Mouse (Mus musculus) thymus, adult 2 months (tissue): ENCODE data around the gene Ankrd13b. TPM values are rescaled to one million over a fixed set of nuclear protein-coding genes. Genes with fewer than 3 reads are reported as not detected.

Experiments used
- DNase-seq: peaks from one replicate; pipeline ENCODE4 v3.0.0; 2021
- H3K27ac ChIP-seq: fragments of 200-500 bp; 2 replicates; pipeline ENCODE4 v1.5.1; 2012; ENCODE audit warnings: low read length, control low read depth; ENCODE audit not compliant: control insufficient read depth, insufficient read depth
- H3K27me3 ChIP-seq: fragments of 200-500 bp; 2 replicates; pipeline ENCODE4 v1.6.1; 2012; ENCODE audit warnings: mild to moderate bottlenecking, low read length, moderate library complexity, mixed read lengths; ENCODE audit not compliant: control insufficient read depth, insufficient read depth
- H3K36me3 ChIP-seq: fragments of 200-500 bp; 2 replicates; pipeline ENCODE4 v1.6.1; 2012; ENCODE audit warnings: mild to moderate bottlenecking, low read length, moderate library complexity; ENCODE audit not compliant: control insufficient read depth, insufficient read depth
- H3K4me1 ChIP-seq: fragments of 200-500 bp; replicated peaks from 2 replicates; pipeline ENCODE4 v1.6.1; 2012; ENCODE audit warnings: low read length; ENCODE audit not compliant: control insufficient read depth, insufficient read depth
- H3K4me3 ChIP-seq: fragments of 200-500 bp; 2 replicates; pipeline ENCODE4 v1.5.1; 2012; ENCODE audit warnings: mild to moderate bottlenecking, low read length, control low read depth, moderate library complexity; ENCODE audit not compliant: control insufficient read depth, insufficient read depth
- CTCF ChIP-seq: fragments of 200-500 bp; IDR thresholded peaks from 2 replicates; pipeline ENCODE4 v1.5.1; 2012; ENCODE audit warnings: mild to moderate bottlenecking, control low read depth, low read length, moderate library complexity, borderline replicate concordance; ENCODE audit not compliant: control insufficient read depth, poor library complexity, insufficient read depth; ENCODE audit errors: extremely low read depth
- POLR2A ChIP-seq: fragments of 200-500 bp; IDR thresholded peaks from 2 replicates; pipeline ENCODE4 v1.6.1; 2012; ENCODE audit warnings: mild to moderate bottlenecking, low read length, control low read depth, moderate library complexity; ENCODE audit not compliant: control insufficient read depth, poor library complexity, insufficient read depth; ENCODE audit errors: extremely low read depth
- WGBS: fragments of 180-500 bp; shearing (Covaris S2); methylation state at CpG from one replicate; pipeline ENCODE4 v1.1.7; 2018; 5-methylcytosine and 5-hydroxymethylcytosine counted together
- polyA plus RNA-seq: library from polyadenylated mRNA; depleted of rRNA; stranded (reverse); fragments of >200 nt; gene quantifications from 2 replicates; pipeline ENCODE4 v1.2.3, GENCODE M21; 2012

Gene Ankrd13b
- polyA plus RNA-seq, 1 experiment = 47.4 TPM

GRCm38 (mm10) chr11:77502481-77502880, 13.0 kb upstream of the Ankrd13b start:
- Histone ChIP-seq H3K4me3 (no peak overlapping the region), H3K27ac (no peak overlapping the region), H3K27me3 (no peaks in the 10 kb centered on the region), H3K36me3 (peaks cover 28% of the 10 kb centered on the region), H3K4me1 (no peaks in the 10 kb centered on the region; the same call in none of the 2 replicates)
- DNase-seq = no peak
- TF ChIP-seq CTCF = no peak
- TF ChIP-seq POLR2A = no peak
- 95% methylated on average over 6 of the region's 6 CpGs for WGBS

GRCm38 (mm10) chr11:77501971-77502370, 12.5 kb upstream of the Ankrd13b start:
- DNase-seq = no peak
- peaks cover 28% of the 10 kb centered on the region for H3K36me3 ChIP-seq
- WGBS = 97% methylated on average over 4 of the region's 4 CpGs
- H3K27me3 ChIP-seq = no peaks in the 10 kb centered on the region
- H3K4me1 ChIP-seq = peaks cover 4% of the 10 kb centered on the region
- H3K4me3 ChIP-seq = no peak overlapping the region
- no peak overlapping the region for H3K27ac ChIP-seq
- TF ChIP-seq CTCF (no peak), POLR2A (no peak)

- Histone ChIP-seq H3K27ac (no peak overlapping the region), H3K4me3 (no peak overlapping the region), H3K4me1 (peaks cover 4% of the 10 kb centered on the region), H3K27me3 (no peaks in the 10 kb centered on the region), H3K36me3 (peaks cover 23% of the 10 kb centered on the region)
- peak; percentile 74 for DNase-seq
- 25% methylated on average over 5 of the region's 5 CpGs for WGBS
- TF ChIP-seq CTCF (peak; percentile 75; the same call in 1 of the 2 replicates), POLR2A (no peak)
These were observed 11.9 kb upstream of the Ankrd13b start for GRCm38 (mm10) chr11:77501392-77501791.

DNA sequence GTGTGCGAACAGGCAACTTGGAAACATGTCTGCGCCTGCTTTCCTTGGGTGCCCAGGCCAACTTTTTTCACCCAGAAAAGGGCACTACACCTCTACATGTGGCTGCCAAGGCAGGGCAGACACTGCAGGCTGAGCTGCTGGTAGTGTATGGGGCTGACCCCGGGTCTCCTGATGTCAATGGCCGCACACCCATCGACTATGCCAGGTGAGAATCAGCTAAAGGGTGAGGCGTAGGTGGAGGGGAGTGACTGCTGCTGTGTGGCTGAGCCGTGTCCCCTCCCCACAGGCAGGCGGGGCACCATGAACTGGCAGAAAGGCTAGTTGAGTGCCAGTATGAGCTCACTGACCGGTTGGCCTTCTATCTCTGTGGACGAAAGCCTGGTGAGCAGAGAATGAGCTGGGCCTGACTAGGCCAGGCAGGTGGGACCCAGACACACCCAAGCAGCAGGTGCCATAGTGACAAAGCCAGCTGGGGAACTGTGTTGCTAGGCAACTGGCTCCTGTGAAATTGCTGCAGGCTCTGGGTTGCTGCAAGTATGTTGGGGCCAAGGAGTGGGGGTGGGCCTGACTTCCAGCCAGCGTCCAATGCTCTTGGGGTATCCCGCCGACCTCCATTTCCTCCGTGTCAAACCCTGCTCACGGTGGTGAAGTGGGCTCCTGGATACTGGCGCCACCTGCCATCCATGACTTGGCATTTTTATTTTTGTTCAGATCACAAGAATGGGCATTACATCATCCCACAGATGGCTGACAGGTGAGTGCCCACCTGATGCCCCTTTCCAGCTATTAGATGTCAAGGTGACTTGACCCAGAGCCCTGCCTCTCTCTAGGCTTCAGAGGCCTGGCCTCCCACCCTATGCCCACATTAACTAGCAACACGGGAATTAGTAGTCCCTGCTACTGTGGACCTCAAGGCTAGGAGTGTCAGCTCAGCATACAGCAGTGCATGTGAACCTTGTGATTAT, 11.2 kb upstream of the Ankrd13b start:
- 90% methylated on average over 17 of the region's 17 CpGs for WGBS
- Histone ChIP-seq H3K4me1 (peaks cover 4% of the 10 kb centered on the region), H3K4me3 (no peak overlapping the region), H3K27me3 (no peaks in the 10 kb centered on the region), H3K27ac (no peak overlapping the region), H3K36me3 (peaks cover 21% of the 10 kb centered on the region)
- no peak for DNase-seq
- no peak for TF ChIP-seq POLR2A
- TF ChIP-seq CTCF = no peak

DNA sequence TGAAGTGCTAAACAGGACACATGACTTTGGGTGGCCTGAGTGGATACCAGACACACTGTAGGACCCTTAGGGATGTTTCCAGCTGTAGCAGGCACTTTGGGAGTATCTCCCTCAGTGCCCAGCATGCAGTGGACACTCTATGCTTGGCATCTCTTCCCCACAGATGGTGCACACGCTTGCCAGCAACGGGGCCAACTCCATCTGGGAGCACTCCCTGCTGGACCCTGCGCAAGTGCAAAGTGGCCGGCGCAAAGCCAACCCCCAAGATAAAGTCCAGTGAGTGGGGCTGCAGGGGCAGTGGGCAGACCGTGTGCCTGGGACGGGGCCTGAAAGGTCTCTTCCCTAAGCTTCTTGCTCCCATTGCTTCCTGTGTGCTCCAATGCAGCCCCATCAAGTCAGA, 9.9 kb upstream of the Ankrd13b start:
- peaks cover 4% of the 10 kb centered on the region for H3K4me1 ChIP-seq
- 99% methylated on average over 7 of the region's 7 CpGs for WGBS
- H3K27ac ChIP-seq = no peak overlapping the region
- no peak for TF ChIP-seq POLR2A
- TF ChIP-seq CTCF = no peak
- H3K27me3 ChIP-seq = no peaks in the 10 kb centered on the region
- peaks cover 18% of the 10 kb centered on the region for H3K36me3 ChIP-seq
- DNase-seq = no peak
- no peak overlapping the region for H3K4me3 ChIP-seq

GRCm38 (mm10) chr11:77498261-77499139, 9.0 kb upstream of the Ankrd13b start:
- TF ChIP-seq POLR2A = no peak
- TF ChIP-seq CTCF = no peak
- no peak for DNase-seq
- Histone ChIP-seq H3K4me1 (peaks cover 11% of the 10 kb centered on the region), H3K27ac (no peak overlapping the region), H3K4me3 (no peak overlapping the region), H3K27me3 (no peaks in the 10 kb centered on the region), H3K36me3 (peaks cover 10% of the 10 kb centered on the region)
- 93% methylated on average over 12 of the region's 12 CpGs for WGBS
